Mouse (Mus musculus): Measurements from ENCODE around the gene Olfr1170.

The Olfr1170 gene

GRCm38 (mm10) chr2:88228234-88228633, at the start of gene Olfr1170:
Gene Olfr1170, minus strand, starts transcription at chr2:88228334.
- DNase-seq, result no peak

- DNase-seq, result no peak
Observed at GRCm38 (mm10) chr2:88220784-88221183, 7.3 kb downstream of the Olfr1170 start.

GRCm38 (mm10) chr2:88181580-88181979, 46.6 kb downstream of the Olfr1170 start, which contains the start of gene Olfr1168:
Gene Olfr1168, plus strand, starts transcription at chr2:88181880.
- DNase-seq, result no peak
